Mouse (Mus musculus) liver, embryonic 15.5 days (tissue): ENCODE results near the gene Hrasls. TPM values are rescaled to one million over a fixed set of nuclear protein-coding genes. Genes with fewer than 3 reads are reported as not detected.

Source experiments
- ATAC-seq: fragments of 200-750 bp; cut with Nextera tagmentation; 2 replicates; pipeline ENCODE4 v1.8.0; 2017; ENCODE audit warnings: moderate number of reproducible peaks, mild to moderate bottlenecking, moderate library complexity; ENCODE audit not compliant: insufficient read depth
- H3K27ac ChIP-seq: fragments of 300-500 bp; sonication (generic); replicated peaks from 2 replicates; pipeline ENCODE4 v1.5.1; 2015; ENCODE audit warnings: mild to moderate bottlenecking, inconsistent platforms
- H3K27me3 ChIP-seq: fragments of 300-500 bp; sonication (generic); 2 replicates; pipeline ENCODE4 v1.6.1; 2015; ENCODE audit warnings: mild to moderate bottlenecking, inconsistent platforms
- H3K36me3 ChIP-seq: fragments of 300-500 bp; sonication (generic); replicated peaks from 2 replicates; pipeline ENCODE4 v1.6.1; 2015; ENCODE audit warnings: moderate library complexity, mild to moderate bottlenecking, inconsistent platforms
- H3K4me1 ChIP-seq: fragments of 300-500 bp; sonication (generic); replicated peaks from 2 replicates; pipeline ENCODE4 v1.6.1; 2015; ENCODE audit warnings: inconsistent platforms
- H3K4me2 ChIP-seq: fragments of 300-500 bp; sonication (generic); 2 replicates; pipeline ENCODE4 v1.6.1; 2015; ENCODE audit warnings: moderate library complexity, mild to moderate bottlenecking, inconsistent platforms
- H3K4me3 ChIP-seq: fragments of 300-500 bp; sonication (generic); replicated peaks from 2 replicates; pipeline ENCODE4 v1.5.1; 2015; ENCODE audit warnings: mild to moderate bottlenecking, inconsistent platforms
- H3K9ac ChIP-seq: fragments of 300-500 bp; sonication (generic); 2 replicates; pipeline ENCODE4 v1.6.1; 2015; ENCODE audit warnings: moderate library complexity, mild to moderate bottlenecking, inconsistent platforms
- H3K9me3 ChIP-seq: fragments of 300-500 bp; sonication (generic); replicated peaks from 2 replicates; pipeline ENCODE4 v1.6.1; 2016; ENCODE audit warnings: inconsistent platforms
- WGBS: fragments of 180-500 bp; shearing (Covaris S2); methylation state at CpG from one replicate; pipeline ENCODE4 v1.1.7; 2015; ENCODE audit warnings: mixed read lengths; ENCODE audit not compliant: insufficient replicate concordance; 5-methylcytosine and 5-hydroxymethylcytosine counted together
- polyA plus RNA-seq: library from polyadenylated mRNA; unstranded; fragments of >200 nt; fragmentation: Nextera tagmentation; extraction: Ambion mirVana; gene quantifications from 2 replicates; pipeline ENCODE4 v1.2.1, GENCODE M21; 2015

Hrasls gene
- polyA plus RNA-seq = 0.03 and 0.20 TPM in 2 replicates

DNA sequence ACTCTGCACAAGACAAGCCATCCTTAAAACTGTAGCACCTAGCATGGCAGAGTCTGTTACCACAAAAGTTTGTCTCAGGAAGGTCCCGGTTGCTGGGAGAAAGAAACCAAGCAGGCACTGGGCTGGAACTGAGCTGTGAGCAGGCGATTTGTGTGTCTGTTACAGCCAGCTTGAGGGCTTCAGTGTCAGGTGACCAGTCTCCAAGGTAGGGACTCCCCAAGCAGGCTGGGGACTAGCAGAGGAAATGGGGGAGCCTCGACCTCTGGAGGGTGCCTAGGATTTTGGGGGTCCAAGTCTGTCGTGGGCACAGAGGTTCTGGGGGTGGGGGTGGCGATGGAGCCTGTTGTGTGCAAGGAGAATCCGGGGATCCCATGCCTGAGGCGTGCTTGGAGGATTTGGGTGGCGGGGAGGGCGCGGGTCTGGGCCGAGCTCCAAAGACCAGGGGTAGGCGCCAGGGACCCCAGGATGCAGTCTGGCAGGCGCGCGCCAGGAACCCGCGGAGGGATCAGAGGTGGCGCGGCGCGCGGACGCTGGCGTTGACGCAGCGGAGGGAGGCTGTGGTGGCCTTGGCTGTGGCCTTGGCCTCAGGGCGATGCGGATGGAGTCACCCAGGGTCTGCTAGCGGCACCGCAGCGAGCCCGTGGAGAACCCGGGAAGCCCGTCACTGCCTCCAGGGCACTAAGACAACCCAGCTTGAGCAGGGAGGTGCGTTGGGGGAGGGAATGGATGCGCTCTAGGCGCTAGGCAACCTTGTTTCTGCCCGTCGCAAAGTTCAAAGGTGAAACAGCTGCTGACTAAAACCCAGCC is at the start of gene Hrasls:
TSS of gene Hrasls (plus strand) at position 91 of the 807 bp plus-strand sequence.
- no peak for ATAC-seq
- no peaks in the 10 kb centered on the region for H3K9me3 ChIP-seq
- no peak within 1 kb of the TSS for H3K9ac ChIP-seq
- H3K27ac ChIP-seq = no peak within 1 kb of the TSS
- peaks cover 20% of the 10 kb centered on the region for H3K27me3 ChIP-seq
- H3K36me3 ChIP-seq = no peaks in the 10 kb centered on the region
- no peaks in the 10 kb centered on the region; the same call in 1 of the 2 replicates for H3K4me1 ChIP-seq
- peak within 1 kb of the TSS; percentile 40 for H3K4me2 ChIP-seq
- H3K4me3 ChIP-seq = peak within 1 kb of the TSS; percentile 10; the same call in 1 of the 2 replicates
- 3% methylated on average over 39 of the region's 39 CpGs for WGBS

DNA sequence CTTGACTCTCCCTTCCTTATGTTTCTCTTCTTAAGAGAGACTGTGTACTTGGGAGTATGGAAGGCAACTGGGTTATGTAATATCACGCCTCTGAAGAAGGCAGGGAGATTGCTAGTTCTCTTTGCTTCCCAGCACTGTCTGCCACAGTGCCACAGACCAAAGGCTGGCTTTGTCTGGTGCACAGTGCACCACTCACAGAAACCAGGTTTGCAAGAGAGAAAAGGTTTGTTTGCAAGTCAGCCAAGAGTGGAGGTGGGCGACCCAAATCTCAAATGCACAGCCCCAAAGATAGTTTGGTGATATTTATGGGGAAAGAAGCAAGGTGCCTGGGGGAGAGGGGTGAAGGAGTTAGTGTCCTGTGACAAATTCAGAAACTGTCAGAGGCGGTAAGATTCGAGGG is 47.2 kb upstream of the Hrasls start:
- H3K27me3 ChIP-seq = no peaks in the 10 kb centered on the region
- H3K4me2 ChIP-seq = no peak overlapping the region
- H3K36me3 ChIP-seq = no peaks in the 10 kb centered on the region
- H3K4me1 ChIP-seq = no peaks in the 10 kb centered on the region
- H3K4me3 ChIP-seq = no peak overlapping the region
- 58% methylated on average over 4 of the region's 4 CpGs for WGBS
- no peak overlapping the region for H3K27ac ChIP-seq
- H3K9me3 ChIP-seq = no peaks in the 10 kb centered on the region
- no peak overlapping the region for H3K9ac ChIP-seq
- no peak for ATAC-seq

DNA sequence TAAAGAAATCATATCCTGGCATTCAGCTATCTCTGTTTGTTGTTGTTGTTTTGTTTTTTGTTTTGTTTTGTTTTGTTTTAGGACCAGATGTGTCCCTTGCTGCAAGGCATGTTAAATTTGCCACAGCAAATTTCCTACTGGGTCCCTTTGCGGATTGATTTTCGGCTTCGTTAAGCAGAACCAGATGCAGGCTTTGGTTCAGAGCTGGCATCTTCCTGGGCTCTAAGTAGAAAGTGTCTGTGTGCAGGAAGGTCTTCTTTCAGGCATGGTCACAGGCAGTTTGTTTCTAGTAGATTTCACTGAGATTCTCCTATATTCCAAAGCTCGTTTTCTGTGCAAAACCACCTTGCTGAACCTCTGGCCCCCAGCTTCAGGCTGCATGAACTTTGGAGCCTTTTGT is 42.4 kb upstream of the Hrasls start:
- Histone ChIP-seq H3K4me3 (no peak overlapping the region), H3K36me3 (no peaks in the 10 kb centered on the region), H3K27me3 (no peaks in the 10 kb centered on the region), H3K27ac (no peak overlapping the region), H3K9ac (no peak overlapping the region), H3K4me1 (no peaks in the 10 kb centered on the region), H3K9me3 (no peaks in the 10 kb centered on the region), H3K4me2 (no peak overlapping the region)
- ATAC-seq = no peak
- 70% methylated on average over 4 of the region's 4 CpGs for WGBS

DNA sequence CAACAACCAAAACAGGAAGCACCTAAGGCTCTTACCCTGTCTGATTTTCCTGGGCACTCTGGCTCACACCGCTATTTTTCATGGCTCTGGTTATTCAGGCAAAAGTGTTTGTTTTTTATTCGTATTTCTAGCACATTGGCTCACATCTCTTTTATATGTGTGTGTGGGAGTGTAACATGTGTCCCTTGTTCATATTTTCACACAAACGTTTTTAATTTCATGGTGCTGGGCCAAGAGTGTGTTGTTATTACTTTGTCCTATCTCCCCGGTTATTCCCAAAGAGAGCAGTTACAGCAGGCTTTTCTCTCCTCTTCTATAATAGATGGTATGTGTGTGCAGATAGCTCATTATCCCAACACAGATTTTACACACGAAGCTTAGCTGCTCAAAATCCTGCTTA is 37.8 kb upstream of the Hrasls start:
- no peak for ATAC-seq
- Histone ChIP-seq H3K27ac (no peak overlapping the region), H3K9ac (no peak overlapping the region), H3K9me3 (no peaks in the 10 kb centered on the region), H3K27me3 (no peaks in the 10 kb centered on the region), H3K4me1 (no peaks in the 10 kb centered on the region), H3K36me3 (no peaks in the 10 kb centered on the region), H3K4me2 (no peak overlapping the region), H3K4me3 (no peak overlapping the region)
- WGBS = 60% methylated on average over 5 of the region's 5 CpGs

DNA sequence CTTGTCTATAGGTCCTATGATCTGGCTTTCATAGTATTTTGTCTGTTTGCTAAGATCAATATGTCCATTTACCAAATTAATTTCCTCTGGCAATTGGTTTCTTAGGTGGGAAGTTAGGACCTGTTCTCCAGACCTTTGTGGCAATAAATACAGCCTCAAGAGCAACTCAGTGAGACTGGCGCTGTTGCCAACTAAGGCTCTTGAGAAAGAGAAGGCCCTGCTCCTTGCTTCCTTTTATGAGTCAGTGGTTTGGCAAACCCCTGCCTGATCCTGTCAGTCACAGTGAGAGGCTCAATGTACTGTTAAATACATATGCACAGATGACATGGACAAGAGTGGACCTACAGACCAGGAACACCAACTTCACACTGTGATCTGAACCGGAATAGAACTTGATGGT is 36.3 kb upstream of the Hrasls start:
- Histone ChIP-seq H3K27me3 (no peaks in the 10 kb centered on the region), H3K4me2 (no peak overlapping the region), H3K36me3 (no peaks in the 10 kb centered on the region), H3K4me3 (no peak overlapping the region), H3K4me1 (no peaks in the 10 kb centered on the region), H3K9ac (no peak overlapping the region), H3K27ac (no peak overlapping the region), H3K9me3 (no peaks in the 10 kb centered on the region)
- 72% methylated on average over 2 of the region's 2 CpGs for WGBS
- ATAC-seq = no peak

DNA sequence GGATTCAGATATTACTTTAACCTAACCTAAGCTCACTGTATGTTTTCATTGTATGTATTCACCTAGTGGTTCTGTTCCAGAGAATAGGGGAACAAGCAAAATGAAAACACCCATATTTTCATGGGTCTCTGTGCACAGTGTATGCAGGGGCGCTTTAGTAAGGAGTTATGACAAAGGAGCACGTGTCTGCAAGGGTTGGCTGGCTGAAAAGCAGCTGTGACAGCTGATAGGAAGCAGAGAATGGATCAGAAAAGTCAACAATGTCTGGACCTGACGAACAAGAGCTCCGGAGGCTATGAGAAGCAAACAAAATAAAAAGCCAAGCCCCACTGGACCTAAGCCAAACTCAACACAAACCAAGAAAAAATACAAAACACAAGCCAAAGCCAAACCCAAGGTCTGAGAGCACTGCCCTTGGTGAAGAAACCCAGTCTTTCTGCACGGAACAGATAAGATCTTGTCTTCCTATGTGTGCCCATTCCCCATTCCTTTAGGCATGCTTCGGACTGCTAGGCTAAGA is 34.6 kb upstream of the Hrasls start:
- H3K9me3 ChIP-seq = no peaks in the 10 kb centered on the region; the same call in 1 of the 2 replicates
- no peak overlapping the region for H3K4me2 ChIP-seq
- no peaks in the 10 kb centered on the region for H3K36me3 ChIP-seq
- no peaks in the 10 kb centered on the region for H3K27me3 ChIP-seq
- ATAC-seq = no peak
- H3K27ac ChIP-seq = no peak overlapping the region
- no peaks in the 10 kb centered on the region for H3K4me1 ChIP-seq
- no peak overlapping the region for H3K9ac ChIP-seq
- WGBS = 40% methylated on average over 6 of the region's 6 CpGs
- H3K4me3 ChIP-seq = no peak overlapping the region

DNA sequence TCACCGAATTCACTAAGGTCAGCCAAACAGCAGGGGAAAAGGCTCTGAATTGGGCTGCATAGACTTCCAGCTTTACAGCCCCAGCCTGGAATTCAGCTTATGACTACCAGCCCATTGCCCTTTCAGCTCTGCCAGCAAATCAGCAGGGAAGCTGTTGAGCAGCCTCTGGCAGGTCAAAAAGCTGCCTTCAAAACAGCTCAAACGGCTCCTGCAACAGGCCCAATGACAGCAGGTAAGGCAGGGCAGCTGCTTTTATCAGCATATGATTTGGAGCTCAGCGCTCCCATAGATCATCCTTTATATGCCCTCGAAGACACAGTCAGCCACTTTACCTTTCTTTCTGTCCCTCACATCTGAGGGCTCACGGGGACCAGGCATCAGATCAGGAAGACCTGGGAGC is 16.6 kb upstream of the Hrasls start:
- Histone ChIP-seq H3K4me2 (no peak overlapping the region), H3K4me1 (no peaks in the 10 kb centered on the region), H3K4me3 (no peak overlapping the region), H3K9ac (no peak overlapping the region), H3K9me3 (no peaks in the 10 kb centered on the region), H3K27ac (no peak overlapping the region), H3K27me3 (no peaks in the 10 kb centered on the region), H3K36me3 (no peaks in the 10 kb centered on the region)
- 16% methylated on average over 5 of the region's 5 CpGs for WGBS
- ATAC-seq = no peak

DNA sequence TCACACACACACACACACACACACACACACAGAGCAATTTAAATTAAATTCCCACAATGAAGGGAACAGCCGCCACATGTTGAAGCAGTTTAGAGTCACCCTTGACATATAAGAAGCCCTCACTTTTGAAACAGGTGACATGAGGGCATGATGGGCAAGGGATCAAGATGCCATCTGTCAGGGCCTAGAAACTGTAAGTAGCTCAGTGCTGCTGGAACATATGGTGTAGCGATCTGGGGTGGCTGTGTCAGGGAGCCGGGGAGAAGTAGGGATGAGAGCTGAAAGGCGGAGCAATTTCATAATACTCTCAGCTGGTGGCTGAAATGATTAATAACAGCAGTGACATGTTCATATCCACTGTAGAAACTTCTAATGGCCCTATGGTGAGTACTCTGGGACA is 15.5 kb upstream of the Hrasls start:
- Histone ChIP-seq H3K4me3 (no peak overlapping the region), H3K4me2 (no peak overlapping the region), H3K4me1 (no peaks in the 10 kb centered on the region), H3K36me3 (no peaks in the 10 kb centered on the region), H3K27ac (no peak overlapping the region), H3K27me3 (no peaks in the 10 kb centered on the region), H3K9ac (no peak overlapping the region), H3K9me3 (no peaks in the 10 kb centered on the region)
- no peak for ATAC-seq
- 66% methylated on average over 4 of the region's 4 CpGs for WGBS

DNA sequence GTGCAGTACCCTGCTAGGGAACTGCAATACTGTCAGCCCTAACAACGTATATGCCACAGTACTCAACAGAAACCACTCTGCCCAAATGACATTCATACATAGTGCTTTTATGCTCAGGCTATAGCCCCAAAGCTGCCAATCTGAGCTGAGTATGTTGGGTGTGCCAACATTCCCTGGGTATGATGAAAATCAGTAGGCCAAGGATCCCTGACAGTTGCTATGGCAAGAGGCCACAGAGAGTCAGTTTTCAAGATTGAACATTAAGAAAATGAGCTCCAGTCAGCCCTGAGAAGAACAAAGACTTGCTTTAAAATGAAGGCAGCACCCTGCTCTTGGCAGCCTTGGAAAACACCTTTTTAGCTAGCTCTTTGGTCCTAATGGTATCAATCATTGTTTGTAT is 14.3 kb upstream of the Hrasls start:
- no peak overlapping the region for H3K4me3 ChIP-seq
- H3K27me3 ChIP-seq = no peaks in the 10 kb centered on the region
- no peak overlapping the region for H3K27ac ChIP-seq
- no peak overlapping the region for H3K4me2 ChIP-seq
- 59% methylated on average over 1 of the region's 1 CpGs for WGBS
- H3K9ac ChIP-seq = no peak overlapping the region
- no peaks in the 10 kb centered on the region for H3K4me1 ChIP-seq
- H3K9me3 ChIP-seq = no peaks in the 10 kb centered on the region
- ATAC-seq = no peak
- H3K36me3 ChIP-seq = no peaks in the 10 kb centered on the region

DNA sequence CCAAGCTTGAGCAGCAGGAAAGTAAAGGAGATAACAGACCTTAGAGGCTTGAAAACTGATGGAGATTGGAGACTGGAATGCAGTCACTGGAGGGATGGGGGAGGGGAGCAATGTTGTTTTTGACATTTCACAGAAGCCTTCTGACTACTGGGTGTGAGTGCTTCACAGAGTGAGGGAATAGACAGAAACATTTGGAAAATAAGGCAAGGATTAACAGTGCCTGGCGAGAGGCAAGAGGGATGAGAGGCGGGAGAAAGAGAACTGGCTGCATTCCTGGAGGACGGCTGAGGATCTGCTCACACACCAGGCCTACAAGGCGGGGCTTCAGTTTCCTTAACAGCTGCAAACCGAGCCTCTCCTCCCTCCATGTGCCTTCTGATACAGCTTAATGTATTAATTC is 11.0 kb upstream of the Hrasls start:
- H3K9ac ChIP-seq = no peak overlapping the region
- WGBS = 38% methylated on average over 5 of the region's 5 CpGs
- no peak for ATAC-seq
- H3K27ac ChIP-seq = no peak overlapping the region
- H3K4me2 ChIP-seq = no peak overlapping the region
- no peak overlapping the region for H3K4me3 ChIP-seq
- H3K36me3 ChIP-seq = no peaks in the 10 kb centered on the region
- H3K27me3 ChIP-seq = no peaks in the 10 kb centered on the region
- H3K4me1 ChIP-seq = no peaks in the 10 kb centered on the region
- no peaks in the 10 kb centered on the region for H3K9me3 ChIP-seq

DNA sequence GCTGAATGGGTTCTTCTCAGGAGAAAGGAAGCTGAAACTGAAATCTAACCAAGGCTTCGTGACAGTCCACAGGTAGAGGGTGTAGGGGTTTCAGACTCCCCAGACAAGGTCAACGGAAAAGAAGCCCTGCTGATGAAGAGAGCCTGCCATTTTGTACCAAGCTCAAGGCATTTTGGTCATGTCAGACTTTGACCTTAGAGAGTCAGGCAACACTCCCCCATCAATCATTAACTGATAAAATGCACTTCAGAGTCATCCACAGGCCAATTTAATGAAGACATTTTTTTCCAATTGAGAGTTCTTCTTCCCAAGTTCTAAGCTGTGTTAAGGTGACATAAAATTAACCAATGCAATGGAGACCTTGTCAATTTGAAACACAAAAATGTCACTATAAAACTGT is 8.3 kb upstream of the Hrasls start:
- H3K36me3 ChIP-seq = no peaks in the 10 kb centered on the region
- no peak for ATAC-seq
- WGBS = 57% methylated on average over 2 of the region's 2 CpGs
- H3K27me3 ChIP-seq = no peaks in the 10 kb centered on the region
- H3K4me3 ChIP-seq = no peak overlapping the region
- no peak overlapping the region for H3K27ac ChIP-seq
- H3K9ac ChIP-seq = no peak overlapping the region
- no peak overlapping the region for H3K4me2 ChIP-seq
- no peaks in the 10 kb centered on the region for H3K4me1 ChIP-seq
- H3K9me3 ChIP-seq = no peaks in the 10 kb centered on the region

DNA sequence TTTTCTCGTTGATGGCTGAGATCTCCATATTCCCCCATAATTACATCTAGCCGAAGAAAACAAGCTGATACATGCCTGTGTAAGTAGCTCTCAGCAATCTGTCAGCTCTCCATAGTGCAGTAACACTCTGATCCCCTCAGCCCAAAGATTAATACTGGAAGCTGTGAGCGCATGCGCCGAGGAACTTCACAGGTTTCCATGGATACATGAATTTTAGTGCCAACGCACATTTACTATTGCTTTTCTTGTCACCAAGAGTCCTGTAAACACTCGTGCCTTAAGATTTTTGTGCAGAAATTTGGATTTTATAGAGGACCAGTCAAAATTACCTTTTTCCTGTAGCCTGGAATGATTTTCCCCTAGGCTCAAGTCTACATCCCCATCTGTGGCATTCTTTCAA is 4.6 kb upstream of the Hrasls start:
- Histone ChIP-seq H3K4me1 (no peaks in the 10 kb centered on the region; the same call in 1 of the 2 replicates), H3K4me3 (no peak overlapping the region), H3K27ac (no peak overlapping the region), H3K27me3 (peaks cover 8% of the 10 kb centered on the region), H3K36me3 (no peaks in the 10 kb centered on the region), H3K4me2 (no peak overlapping the region), H3K9ac (no peak overlapping the region), H3K9me3 (no peaks in the 10 kb centered on the region)
- WGBS = 65% methylated on average over 7 of the region's 7 CpGs
- no peak for ATAC-seq
